Mouse (Mus musculus): ENCODE measurements at regions not wholly inside any gene's neighbourhood (a gene's known extent, or its start where the extent isn't known, plus 50 kb on each side); places are given as distances from the start of the nearest gene placed in this dataset.

GRCm38 (mm10) chr5:73810660-73811059 lies 159.5 kb downstream of the Spata18 start:
- Histone ChIP-seq H3K27ac (no peak overlapping the region), H3K36me3 (no peaks in the 10 kb centered on the region), H3K27me3 (ENCODE audit: low read depth, poor library complexity, severe bottlenecking) (no peaks in the 10 kb centered on the region), H3K4me3 (no peak overlapping the region), H3K9me3 (replicated peaks) (no peaks in the 10 kb centered on the region), H3K4me1 (no peaks in the 10 kb centered on the region)
- no peak for DNase-seq (ENCODE audit: low spot score)
- 89% methylated on average over 3 of the region's 3 CpGs for WGBS

DNA sequence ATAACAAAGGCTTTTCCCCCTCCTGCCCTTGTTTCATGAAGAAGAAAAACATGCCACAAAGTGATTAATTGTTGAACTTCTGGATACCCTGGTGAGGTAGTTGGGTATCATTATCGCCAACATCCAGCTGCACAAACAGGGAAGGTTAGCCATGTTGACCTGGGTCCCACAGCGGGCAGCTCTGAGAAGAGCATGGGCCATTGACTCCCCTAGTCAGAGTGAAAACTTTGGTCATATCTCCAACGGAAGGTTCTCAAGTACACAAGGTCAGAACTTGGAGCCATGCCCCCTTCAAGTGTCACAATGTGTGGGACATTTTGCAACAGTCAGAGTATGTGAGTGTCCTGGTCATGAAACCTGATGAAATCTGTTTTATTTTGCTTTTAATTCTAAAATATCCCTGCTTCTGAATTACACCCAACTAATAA lies 159.9 kb downstream of the Spata18 start:
- no peak overlapping the region for H3K27ac ChIP-seq
- no peaks in the 10 kb centered on the region for H3K9me3 ChIP-seq (replicated peaks)
- no peak overlapping the region for H3K4me3 ChIP-seq
- 85% methylated on average over 3 of the region's 3 CpGs for WGBS
- no peaks in the 10 kb centered on the region for H3K4me1 ChIP-seq
- no peak for DNase-seq (ENCODE audit: low spot score)
- no peaks in the 10 kb centered on the region for H3K27me3 ChIP-seq (ENCODE audit: low read depth, poor library complexity, severe bottlenecking)
- no peaks in the 10 kb centered on the region for H3K36me3 ChIP-seq

DNA sequence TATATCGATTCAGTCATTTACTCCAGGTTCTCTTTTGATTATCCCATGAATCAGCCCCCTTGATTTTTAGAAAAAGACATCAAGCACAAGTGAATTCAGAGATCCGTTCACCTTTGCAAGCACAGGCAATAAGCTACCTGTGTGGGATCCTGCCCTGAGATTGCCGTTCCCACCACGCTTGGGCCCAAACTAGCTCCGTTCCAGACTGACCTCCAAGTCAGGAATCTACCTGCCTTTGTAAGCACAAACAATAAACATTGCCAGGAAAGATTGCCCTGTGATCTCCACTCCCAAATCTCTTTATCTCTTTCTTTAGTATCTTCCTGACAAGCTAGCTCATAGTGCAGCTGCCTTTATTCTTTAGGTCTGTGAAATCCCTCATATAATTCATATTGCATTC lies 164.6 kb downstream of the Spata18 start:
- no peaks in the 10 kb centered on the region for H3K36me3 ChIP-seq
- 96% methylated on average over 5 of the region's 5 CpGs for WGBS
- H3K4me3 ChIP-seq: no peak overlapping the region
- H3K27ac ChIP-seq: no peak overlapping the region
- DNase-seq (ENCODE audit: low spot score): no peak
- H3K4me1 ChIP-seq: 0 out of 2 replicates have a peak, but pooled peaks cover under 1% of the 10 kb centered on the region
- no peaks in the 10 kb centered on the region for H3K27me3 ChIP-seq (ENCODE audit: low read depth, poor library complexity, severe bottlenecking)
- no peaks in the 10 kb centered on the region for H3K9me3 ChIP-seq (replicated peaks)

DNA sequence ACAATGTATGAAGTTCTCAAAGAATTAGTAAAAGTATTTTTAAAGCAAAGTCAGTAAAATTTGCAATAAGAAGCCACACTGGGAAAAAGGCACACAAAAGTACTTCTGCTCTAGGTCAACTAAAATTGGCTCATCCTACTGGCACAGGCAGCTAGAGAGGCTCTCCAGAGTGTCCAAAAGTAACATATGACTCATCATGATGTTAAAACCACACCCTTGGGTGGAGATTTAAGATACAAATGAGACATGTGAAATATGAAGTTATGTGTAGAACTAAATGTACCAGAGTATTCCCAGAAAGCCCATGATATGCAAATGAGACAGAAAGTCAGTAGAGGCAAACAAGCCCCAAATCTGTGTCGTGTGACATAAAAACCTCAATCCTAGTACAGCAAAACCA lies 166.0 kb downstream of the Spata18 start:
- H3K9me3 ChIP-seq (replicated peaks): no peaks in the 10 kb centered on the region
- peaks cover 7% of the 10 kb centered on the region for H3K4me1 ChIP-seq
- DNase-seq (ENCODE audit: low spot score): no peak
- H3K4me3 ChIP-seq: no peak overlapping the region
- 93% methylated on average over 1 of the region's 1 CpGs for WGBS
- no peaks in the 10 kb centered on the region for H3K27me3 ChIP-seq (ENCODE audit: low read depth, poor library complexity, severe bottlenecking)
- H3K36me3 ChIP-seq: no peaks in the 10 kb centered on the region
- H3K27ac ChIP-seq: no peak overlapping the region

DNA sequence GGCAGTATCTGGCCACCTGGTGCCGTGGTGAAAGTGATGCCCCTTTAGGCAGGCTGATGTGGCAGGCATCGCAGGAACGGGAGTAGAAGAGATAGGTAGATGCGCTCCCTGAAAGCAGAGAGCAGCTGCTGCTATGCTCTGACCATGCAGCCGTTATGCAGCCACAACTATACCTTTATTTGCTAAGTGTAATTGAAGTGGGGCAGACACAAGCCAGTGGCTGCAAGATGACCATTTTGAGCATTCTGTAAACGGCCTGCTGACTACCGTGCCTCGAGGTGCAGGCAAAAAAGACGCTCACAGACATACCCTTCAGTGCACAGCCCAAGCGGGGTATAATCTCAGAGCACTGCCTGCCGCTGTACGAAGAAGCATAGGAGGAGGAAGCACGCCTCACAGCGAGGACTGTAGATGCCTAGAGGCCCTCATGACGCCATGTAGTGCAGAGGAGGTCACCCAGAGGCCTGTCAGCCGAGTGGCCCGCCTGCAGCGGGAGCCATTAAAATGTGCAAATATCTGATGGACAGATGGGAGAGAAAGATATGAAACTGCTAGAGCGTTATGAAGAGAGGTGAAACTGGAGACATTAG lies 170.9 kb downstream of the Spata18 start:
- 85% methylated on average over 19 of the region's 19 CpGs for WGBS
- H3K27me3 ChIP-seq (ENCODE audit: low read depth, poor library complexity, severe bottlenecking): no peaks in the 10 kb centered on the region
- peaks cover 16% of the 10 kb centered on the region for H3K4me1 ChIP-seq
- no peak for DNase-seq (ENCODE audit: low spot score)
- no peaks in the 10 kb centered on the region for H3K9me3 ChIP-seq (replicated peaks)
- H3K36me3 ChIP-seq: no peaks in the 10 kb centered on the region
- 0 out of 2 replicates have a peak overlapping the region, but pooled peaks have one; percentile 6 for H3K27ac ChIP-seq
- no peak overlapping the region for H3K4me3 ChIP-seq

- Histone ChIP-seq H3K27me3 (ENCODE audit: low read depth, poor library complexity, severe bottlenecking) (no peaks in the 10 kb centered on the region), H3K27ac (peak overlapping the region; percentile 48; the same call in 1 of the 2 replicates), H3K9me3 (replicated peaks) (no peaks in the 10 kb centered on the region), H3K4me1 (peaks cover 16% of the 10 kb centered on the region), H3K36me3 (no peaks in the 10 kb centered on the region), H3K4me3 (no peak overlapping the region)
- WGBS: 89% methylated on average over 5 of the region's 5 CpGs
- DNase-seq (ENCODE audit: low spot score): no peak
These were observed 172.2 kb downstream of the Spata18 start for GRCm38 (mm10) chr5:73823421-73823820.

DNA sequence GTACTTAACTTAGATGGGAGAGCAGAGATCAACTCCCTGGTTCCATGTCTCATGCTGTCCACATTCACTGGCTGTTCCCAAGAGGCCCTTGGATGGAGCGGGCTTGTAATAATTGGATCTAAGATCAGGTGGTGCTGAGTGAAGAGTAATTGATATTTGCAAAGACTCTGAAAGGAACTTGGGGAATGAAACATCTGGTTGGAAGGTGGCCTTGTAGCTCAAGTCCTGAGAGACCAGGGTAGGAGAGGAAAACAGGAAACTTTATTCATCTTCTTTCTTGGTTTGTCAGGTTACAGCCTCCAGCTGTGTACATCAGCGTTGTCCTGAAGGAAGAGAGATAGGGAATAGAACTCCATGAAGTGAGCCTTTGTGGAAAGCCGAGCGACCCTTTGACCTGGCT lies 175.8 kb downstream of the Spata18 start:
- Histone ChIP-seq H3K27me3 (ENCODE audit: low read depth, poor library complexity, severe bottlenecking) (no peaks in the 10 kb centered on the region), H3K36me3 (no peaks in the 10 kb centered on the region), H3K4me1 (peaks cover 12% of the 10 kb centered on the region), H3K4me3 (no peak overlapping the region), H3K27ac (no peak overlapping the region), H3K9me3 (replicated peaks) (no peaks in the 10 kb centered on the region)
- 88% methylated on average over 4 of the region's 4 CpGs for WGBS
- no peak for DNase-seq (ENCODE audit: low spot score)

GRCm38 (mm10) chr5:73833721-73834120 lies 182.5 kb downstream of the Spata18 start:
- H3K27ac ChIP-seq: no peak overlapping the region
- no peak overlapping the region for H3K4me3 ChIP-seq
- 86% methylated on average over 1 of the region's 1 CpGs for WGBS
- H3K27me3 ChIP-seq (ENCODE audit: low read depth, poor library complexity, severe bottlenecking): no peaks in the 10 kb centered on the region
- no peaks in the 10 kb centered on the region for H3K36me3 ChIP-seq
- no peaks in the 10 kb centered on the region for H3K9me3 ChIP-seq (replicated peaks)
- H3K4me1 ChIP-seq: no peaks in the 10 kb centered on the region
- no peak for DNase-seq (ENCODE audit: low spot score)

- H3K27ac ChIP-seq: no peak overlapping the region
- no peaks in the 10 kb centered on the region for H3K9me3 ChIP-seq (replicated peaks)
- no peaks in the 10 kb centered on the region for H3K36me3 ChIP-seq
- H3K4me1 ChIP-seq: peaks cover 4% of the 10 kb centered on the region; the same call in 1 of the 2 replicates
- DNase-seq (ENCODE audit: low spot score): no peak
- WGBS: 85% methylated on average over 3 of the region's 3 CpGs
- H3K4me3 ChIP-seq: no peak overlapping the region
- no peaks in the 10 kb centered on the region for H3K27me3 ChIP-seq (ENCODE audit: low read depth, poor library complexity, severe bottlenecking)
These were observed 192.6 kb downstream of the Spata18 start for GRCm38 (mm10) chr5:73843776-73844175.

- DNase-seq (ENCODE audit: low spot score): no peak
- H3K4me3 ChIP-seq: no peak overlapping the region
- no peaks in the 10 kb centered on the region for H3K9me3 ChIP-seq (replicated peaks)
- H3K27me3 ChIP-seq (ENCODE audit: low read depth, poor library complexity, severe bottlenecking): no peaks in the 10 kb centered on the region
- WGBS: 87% methylated on average over 12 of the region's 12 CpGs
- H3K4me1 ChIP-seq: peaks cover 12% of the 10 kb centered on the region; the same call in 1 of the 2 replicates
- H3K36me3 ChIP-seq: no peaks in the 10 kb centered on the region
- no peak overlapping the region for H3K27ac ChIP-seq
These were observed 195.1 kb downstream of the Spata18 start for GRCm38 (mm10) chr5:73846096-73846782.

DNA sequence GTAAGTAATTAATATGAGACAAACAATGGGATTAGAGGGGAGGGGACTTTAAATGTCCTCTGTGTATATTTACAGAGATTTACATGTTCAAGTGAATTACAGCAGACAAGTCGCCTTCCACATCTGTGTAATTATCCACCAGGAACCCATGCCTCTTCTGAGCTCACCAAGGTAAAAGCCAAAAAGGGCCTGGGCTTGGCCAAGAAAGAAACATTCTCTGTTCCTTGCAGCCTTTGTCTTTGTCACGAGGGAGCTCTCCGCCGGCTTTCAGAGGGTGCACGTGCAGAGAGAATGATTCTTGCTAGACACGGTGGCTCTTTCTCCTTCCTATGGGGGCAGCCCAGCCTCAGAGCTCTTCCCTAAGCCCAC lies 195.6 kb downstream of the Spata18 start:
- Histone ChIP-seq H3K4me3 (no peak overlapping the region), H3K27ac (peak overlapping the region; percentile 56; the same call in 1 of the 2 replicates), H3K4me1 (peaks cover 12% of the 10 kb centered on the region; the same call in 1 of the 2 replicates), H3K9me3 (replicated peaks) (no peaks in the 10 kb centered on the region), H3K27me3 (ENCODE audit: low read depth, poor library complexity, severe bottlenecking) (no peaks in the 10 kb centered on the region), H3K36me3 (no peaks in the 10 kb centered on the region)
- WGBS: 79% methylated on average over 6 of the region's 6 CpGs
- DNase-seq (ENCODE audit: low spot score): no peak

- no peak for DNase-seq (ENCODE audit: low spot score)
These were observed 200.3 kb downstream of the Spata18 start for GRCm38 (mm10) chr5:73851501-73851900.

GRCm38 (mm10) chr5:73854025-73854773 lies 203.0 kb downstream of the Spata18 start:
- H3K36me3 ChIP-seq: no peaks in the 10 kb centered on the region
- no peaks in the 10 kb centered on the region for H3K9me3 ChIP-seq (replicated peaks)
- H3K27me3 ChIP-seq (ENCODE audit: low read depth, poor library complexity, severe bottlenecking): no peaks in the 10 kb centered on the region
- H3K4me3 ChIP-seq: no peak overlapping the region
- peak overlapping the region; percentile 65 for H3K27ac ChIP-seq
- H3K4me1 ChIP-seq: peaks cover 23% of the 10 kb centered on the region
- WGBS: 53% methylated on average over 22 of the region's 22 CpGs
- peak; percentile 88 for DNase-seq (ENCODE audit: low spot score)

More at GRCm38 (mm10) chr5:73851501-73851900, 200.3 kb downstream of the Spata18 start:
- Histone ChIP-seq H3K27me3 (ENCODE audit: low read depth, poor library complexity, severe bottlenecking) (no peaks in the 10 kb centered on the region), H3K27ac (no peak overlapping the region), H3K4me3 (no peak overlapping the region), H3K9me3 (replicated peaks) (no peaks in the 10 kb centered on the region), H3K4me1 (peaks cover 29% of the 10 kb centered on the region), H3K36me3 (no peaks in the 10 kb centered on the region)
- WGBS: 59% methylated on average over 2 of the region's 2 CpGs
